Mouse (Mus musculus): ENCODE measurements at regions not wholly inside any gene's neighbourhood (a gene's known extent, or its start where the extent isn't known, plus 50 kb on each side); places are given as distances from the start of the nearest gene placed in this dataset.

DNA sequence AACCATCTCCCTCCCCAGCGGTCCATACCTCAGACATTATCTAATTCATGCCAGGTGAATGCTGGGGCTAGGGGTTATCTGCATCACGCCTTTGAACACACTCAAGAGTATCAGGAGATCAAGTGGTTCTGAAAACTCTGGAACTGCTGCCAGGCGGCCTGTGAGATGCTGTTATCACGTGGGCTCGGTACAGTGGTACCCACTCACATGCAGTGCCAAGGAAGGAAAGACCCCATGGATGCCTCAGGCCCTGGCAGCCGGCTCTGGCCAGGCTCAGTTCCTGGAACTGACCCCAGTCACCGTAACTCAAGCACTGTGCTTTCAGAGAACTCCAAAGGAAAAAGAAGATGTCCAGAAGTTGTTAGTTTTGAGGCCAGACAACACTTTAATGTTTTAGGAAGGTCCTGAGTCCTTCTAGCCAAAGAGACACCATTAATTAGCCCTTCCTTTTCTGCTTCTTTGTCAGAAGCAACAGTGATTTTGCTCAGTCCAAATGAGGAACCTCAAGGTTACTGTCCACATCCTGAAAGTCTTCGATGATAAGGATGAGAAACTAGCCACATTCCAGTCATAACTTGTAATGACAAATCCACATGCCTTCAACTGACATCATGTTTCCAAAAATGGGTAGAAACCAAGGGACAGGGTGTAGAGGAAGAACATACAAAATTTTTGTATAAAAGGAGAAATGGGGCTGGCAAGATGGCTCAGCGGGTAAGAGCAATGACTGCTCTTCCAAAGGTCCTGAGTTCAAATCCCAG is 126.1 kb downstream of the Zbtb18 start:
- ATAC-seq: no peak

DNA sequence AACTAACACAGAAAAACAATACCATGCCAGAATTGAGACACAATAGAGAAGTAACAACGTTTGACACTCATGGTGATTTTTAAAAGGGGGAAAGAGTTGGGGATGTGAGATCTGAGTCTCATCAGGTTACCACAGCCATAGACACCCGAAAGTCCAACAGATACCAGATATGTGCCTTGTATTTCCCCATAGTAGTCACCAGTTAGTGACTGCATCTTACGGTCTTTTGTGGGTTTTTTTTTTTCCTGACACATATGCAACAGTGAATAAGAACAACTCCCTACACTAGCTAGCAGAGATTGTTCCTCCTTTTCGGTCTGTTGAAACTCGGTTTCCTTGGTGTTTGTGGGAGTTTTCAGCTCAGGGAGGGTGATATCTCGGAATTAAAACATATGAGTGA is 127.4 kb downstream of the Zbtb18 start:
- ATAC-seq: no peak

DNA sequence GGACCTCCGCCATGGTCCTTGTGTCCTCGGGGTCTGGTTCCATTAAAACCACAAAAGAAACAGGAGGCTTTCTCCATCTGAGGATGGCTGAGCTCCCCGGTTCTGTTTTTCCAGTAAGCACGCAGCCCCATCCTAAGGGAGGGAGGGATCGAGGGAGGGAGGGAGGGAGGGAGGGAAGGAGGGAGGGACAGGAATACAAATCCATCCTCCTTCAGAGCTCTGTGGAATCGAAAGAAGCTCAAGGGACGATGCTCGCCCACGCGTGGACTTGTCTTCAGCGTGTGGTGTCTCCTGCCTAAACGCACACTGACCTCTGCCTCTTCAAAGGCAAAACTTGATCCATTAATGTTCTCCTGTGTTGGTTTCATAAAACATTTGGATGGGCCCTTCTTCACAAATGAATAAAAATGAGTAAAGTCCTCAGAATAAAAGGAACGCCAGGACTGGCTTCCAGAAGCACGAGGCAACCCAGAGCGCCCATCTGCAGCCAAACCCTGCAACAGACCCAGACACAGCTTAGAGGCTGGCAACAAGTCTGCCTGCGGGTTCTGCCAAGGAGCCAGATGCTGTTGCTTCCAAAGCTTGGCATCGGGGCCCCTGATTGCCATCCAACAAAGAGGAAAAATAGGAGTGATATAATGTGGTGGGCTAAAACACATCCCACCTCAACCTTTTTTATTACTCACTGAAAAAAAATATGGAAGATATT is 131.0 kb downstream of the Zbtb18 start:
- ATAC-seq: no peak

DNA sequence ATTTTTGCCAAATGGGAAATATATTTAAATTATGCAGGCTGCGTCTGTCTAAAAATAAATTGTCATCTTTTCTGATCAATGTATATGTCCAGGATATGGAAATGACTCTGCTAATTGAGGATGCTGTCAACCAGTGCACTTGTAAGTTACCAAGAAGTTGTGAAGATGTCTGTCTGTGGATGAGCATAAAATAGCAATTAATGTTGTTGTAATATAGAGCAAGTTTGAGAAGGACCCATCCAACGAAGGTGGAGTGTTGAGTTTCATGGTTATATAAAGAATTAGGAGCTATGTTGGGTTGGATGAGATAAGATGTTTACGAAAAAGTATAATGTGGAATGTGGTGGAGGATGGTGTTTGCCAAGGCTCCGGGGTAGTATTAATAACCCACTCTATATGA is 131.6 kb downstream of the Zbtb18 start:
- ATAC-seq: no peak

DNA sequence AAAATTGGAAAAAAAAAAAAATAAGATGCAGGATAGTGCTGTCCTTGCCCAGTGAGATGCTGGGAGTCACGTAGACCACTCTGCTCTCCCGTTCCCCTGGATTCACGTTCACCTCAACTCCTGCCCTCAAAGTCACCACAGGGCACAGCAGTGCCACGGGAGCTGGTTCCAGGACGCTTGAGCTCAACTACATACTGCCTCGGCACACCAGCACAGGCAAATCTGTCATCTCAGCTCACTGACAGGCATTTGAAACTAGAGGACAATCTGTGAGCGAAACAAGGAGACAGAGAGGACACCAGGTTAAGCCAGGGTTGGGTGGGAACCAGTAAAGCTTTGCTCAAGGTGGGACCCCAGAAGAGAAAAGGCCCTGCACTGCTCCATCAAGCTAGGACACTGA is 132.2 kb downstream of the Zbtb18 start:
- no peak for ATAC-seq

DNA sequence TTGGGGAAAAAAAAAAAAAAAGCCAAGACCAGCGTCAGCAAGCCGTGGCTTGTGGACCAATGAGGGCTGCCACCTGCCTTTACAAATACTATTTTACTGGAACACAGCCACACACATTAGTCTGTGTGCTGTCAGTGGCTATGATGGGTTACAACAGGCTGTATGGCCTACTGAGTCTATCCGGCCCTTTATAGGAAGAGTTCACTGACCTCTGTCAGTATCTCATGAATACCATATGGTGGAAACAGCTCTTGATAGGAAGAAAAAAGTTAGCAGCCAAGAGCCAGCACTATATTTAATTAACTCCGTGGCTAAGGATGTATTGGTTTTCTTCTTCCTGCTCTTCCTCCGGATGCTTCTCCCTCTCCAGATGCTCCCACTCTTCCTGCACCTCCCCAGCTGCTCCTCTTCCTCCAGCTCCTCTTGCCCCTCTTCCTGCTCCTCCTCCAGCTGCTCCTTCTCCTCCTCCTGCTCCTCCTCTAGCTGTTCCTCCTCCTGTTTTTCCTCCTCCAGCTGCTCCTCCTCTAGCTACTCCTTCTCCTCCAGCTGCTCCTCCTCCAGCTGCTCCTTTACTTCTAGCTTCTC is 142.2 kb downstream of the Zbtb18 start:
- ATAC-seq: no peak

DNA sequence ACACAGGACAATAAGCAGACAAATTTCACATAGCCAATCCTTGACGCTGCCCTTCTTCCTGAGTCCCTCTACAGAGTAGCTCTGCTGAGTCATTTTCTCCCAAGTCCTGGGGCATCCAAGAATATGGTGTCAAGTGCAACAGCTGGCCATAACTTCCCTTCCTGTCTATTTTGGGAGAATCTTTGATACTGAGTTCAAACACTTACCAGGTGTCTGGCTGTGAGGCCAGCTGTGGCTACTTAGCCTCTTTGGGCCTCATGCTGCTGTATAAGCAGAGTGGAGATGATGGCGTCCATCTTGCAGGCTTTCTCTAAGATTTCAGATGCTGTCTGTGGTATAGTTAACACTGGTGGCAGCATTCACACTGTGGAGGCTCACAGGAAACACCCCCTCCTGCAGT is 143.2 kb downstream of the Zbtb18 start:
- ATAC-seq: no peak

DNA sequence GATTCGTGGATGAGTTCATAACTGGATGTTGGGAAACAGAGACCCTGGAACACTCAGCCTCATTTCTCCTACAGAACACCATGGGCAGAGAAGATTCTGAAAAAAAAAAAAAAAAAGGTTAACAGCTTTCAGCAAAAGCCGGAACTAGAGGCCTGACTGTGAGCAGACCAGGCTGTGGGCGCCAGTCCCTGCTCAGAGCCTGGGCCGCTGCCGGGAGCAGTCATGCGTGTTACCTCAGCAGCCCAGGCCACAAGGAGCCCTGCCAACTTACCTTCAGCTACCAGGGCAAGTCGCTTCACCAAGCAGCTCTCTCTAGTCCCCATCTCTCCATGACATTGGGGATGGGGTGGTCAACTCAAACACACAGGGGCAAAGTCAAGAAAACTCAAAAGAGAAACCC is 140.6 kb upstream of the 1700016C15Rik start:
- ATAC-seq: no peak

DNA sequence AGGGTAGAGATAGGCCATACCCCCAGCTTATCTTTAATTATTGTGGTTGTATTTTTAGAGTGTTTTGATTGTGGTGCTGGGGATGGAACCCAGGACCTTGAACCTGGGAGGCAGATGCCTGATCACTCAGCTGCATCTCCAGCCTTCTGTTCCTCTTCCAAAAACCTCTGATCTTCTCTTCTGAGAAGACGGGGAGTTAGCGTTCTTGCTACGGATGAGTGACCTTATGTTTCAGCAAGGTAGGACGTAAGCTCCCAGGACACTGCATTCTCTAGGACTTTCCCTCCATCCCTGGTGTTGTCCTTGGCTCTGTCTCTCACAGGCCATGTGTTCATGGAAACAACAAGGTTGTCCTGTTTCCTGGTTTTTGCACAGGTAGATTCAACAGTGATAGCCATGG is 140.0 kb upstream of the 1700016C15Rik start:
- ATAC-seq: no peak

DNA sequence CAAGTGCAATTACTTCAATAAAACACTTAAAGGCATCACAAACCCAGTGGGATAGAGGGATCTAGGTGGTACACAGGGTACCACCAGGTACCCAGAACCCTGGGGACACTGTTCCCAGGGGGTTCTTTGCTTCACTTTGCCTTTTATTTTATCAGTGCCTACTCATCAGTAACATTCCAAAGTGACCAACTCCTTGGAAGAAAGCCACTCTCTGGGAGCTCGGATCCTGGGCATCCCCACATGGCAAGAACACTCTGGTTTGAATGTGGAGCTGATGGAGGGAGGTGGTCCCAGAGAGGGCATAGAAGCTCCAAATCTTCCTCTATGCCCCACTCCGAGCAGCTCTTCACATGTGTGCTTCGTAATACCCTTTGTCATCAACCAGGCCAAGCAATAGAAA is 137.9 kb upstream of the 1700016C15Rik start:
- no peak for ATAC-seq

DNA sequence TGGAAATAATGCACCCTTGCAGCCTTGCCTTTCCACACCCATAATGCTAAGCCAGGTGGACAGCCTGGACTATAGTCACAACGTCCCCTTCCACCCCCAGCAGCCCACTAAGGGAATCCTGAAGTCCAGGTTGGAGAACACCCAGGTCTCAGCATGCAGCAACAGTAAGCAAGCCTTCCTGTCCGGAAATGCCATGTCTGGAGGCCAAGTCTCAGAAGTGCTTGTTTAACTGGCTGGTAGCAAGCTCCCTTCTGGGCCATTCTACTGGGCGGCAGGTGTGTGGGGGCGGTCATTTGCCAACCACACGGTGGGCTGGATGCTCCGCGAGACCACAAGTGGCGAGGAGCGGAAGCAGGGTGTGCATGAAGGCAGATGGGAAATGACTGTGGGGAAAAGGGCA is 137.3 kb upstream of the 1700016C15Rik start:
- ATAC-seq: no peak

DNA sequence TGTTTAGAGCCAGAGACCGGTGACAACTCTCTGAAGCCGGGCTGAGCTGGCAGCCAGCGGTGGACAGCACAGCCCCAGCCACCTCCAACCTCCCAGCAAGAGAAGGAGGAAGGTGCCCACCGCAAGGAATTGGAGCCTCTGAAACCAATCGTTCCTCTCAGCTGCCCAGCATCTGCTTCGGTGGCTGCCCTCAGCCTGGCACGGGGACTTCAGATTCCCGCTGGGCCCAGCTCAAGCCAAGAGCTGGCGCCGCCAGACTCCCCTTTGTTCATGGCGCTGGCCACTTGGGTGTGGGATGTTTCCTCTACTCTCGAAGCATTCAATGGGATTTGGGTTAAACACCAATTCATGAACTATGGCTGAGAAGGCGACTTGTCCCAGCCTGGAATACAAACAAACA is 135.3 kb upstream of the 1700016C15Rik start:
- no peak for ATAC-seq

DNA sequence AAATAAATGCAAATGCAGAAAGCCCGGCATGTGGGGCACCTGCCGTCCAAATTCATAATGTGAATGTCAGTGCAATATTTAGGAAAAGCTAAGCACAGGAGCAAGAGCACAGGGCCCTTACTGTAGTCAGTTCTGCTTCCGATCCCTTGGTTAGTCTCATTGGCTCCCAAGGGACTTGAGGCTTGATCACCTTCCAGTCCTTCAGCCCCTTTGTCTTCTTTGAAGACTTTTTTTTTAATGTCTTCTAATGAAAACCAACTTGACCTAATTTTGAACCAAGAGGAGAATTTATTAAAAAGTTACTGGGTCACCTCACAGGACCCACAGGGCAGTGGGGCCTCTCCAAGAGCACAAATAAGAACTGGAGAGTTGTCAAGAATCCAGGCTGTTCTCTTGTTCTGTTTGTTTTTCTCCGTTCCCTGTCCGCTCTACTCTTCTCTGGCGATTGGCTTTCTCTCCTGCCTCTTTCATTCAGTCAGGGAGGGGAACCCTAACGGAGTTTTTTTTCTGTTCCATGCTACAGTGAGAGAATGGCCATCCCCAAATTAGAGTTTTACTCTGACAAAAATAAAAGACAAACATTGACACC is 134.2 kb upstream of the 1700016C15Rik start:
- no peak for ATAC-seq

DNA sequence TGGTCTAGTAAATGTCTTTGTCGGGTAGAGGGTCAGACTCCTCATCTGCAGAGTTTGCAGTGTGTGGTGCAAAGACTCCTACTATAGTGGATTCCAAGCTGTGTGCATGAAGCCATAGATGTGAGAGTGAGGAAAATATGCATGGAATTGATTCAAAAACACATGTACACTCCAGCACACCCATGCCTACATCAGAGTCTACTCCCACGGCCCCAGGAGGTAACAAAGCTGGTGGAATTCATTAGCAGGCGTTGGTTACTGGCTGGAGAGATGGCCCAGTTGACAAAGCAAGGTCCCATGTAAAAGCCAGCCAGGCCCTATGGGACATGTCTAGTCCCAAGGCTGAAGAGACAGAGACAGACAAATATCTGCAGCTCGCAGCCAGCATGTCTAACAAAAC is 132.6 kb upstream of the 1700016C15Rik start:
- no peak for ATAC-seq

DNA sequence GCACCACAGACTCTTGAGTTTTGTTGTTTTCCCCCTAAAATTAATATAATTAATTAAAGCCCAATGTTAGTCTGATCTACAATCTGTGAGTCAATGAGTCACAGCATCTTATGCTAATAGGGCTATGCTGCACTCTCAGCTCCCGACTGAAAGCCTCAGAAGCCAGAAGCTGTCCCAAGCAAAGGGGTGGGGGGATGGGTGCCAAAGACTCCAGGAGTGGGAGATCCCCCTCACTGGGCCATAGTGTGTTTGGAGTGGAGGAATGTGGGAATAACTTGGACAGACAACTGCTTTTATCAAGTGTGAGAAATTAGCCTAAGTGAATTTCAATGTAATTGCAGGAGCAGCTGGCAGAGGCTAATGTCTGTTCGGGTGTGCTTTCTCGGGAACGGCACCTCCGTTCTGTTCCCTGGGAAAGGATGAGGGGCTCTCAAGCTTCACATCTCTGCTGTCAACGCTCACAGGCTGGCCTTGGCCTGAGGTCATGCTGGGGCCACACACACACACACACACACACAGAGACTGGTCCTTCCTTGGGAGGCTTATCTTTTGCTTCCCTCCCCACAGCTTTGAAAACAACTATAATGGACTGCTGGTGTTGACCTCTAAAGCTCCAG is 124.2 kb upstream of the 1700016C15Rik start:
- ATAC-seq: no peak

DNA sequence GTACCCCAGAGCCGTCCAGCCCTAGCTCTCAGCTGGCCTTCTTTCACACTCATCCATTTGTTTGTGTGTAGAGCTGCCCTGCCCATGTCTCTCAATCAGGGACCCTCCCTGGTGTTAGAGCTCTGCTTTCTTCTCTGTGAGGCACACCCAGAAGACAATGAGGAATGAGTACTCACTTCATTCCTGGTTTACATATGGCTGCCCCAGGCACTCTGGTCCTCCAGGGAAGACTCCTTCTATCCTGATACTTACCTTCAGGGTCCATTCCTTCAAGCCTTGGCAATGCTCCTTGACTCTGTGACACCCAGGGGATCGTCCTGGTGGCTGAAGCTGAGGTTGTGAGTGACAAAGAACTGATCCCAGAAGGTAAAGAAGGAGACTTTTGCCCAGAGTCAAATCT is 122.0 kb upstream of the 1700016C15Rik start:
- ATAC-seq: no peak

DNA sequence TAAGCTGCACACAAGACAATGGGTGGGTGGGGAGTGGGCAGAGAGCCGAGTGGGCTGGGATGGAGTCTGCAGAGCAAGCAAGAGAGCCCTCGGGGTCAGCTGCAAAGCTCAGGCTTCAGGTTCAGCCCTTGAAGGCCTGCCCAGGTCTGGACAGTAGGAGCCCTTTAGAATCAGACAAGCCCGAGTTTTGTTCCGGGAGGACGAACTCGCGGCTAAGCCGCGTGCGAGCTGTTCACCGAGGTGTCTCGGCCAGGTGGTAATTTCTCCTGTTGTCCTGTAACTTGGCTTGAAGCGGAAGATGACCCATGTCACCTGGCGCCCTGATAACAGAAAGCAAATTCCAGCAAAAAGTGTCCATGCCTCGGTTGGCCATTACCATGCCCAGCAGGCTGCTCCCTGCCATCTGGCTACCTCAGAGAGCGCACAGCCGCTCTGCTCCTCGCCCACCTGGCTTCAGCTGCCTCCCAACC is 121.0 kb upstream of the 1700016C15Rik start:
- no peak for ATAC-seq

DNA sequence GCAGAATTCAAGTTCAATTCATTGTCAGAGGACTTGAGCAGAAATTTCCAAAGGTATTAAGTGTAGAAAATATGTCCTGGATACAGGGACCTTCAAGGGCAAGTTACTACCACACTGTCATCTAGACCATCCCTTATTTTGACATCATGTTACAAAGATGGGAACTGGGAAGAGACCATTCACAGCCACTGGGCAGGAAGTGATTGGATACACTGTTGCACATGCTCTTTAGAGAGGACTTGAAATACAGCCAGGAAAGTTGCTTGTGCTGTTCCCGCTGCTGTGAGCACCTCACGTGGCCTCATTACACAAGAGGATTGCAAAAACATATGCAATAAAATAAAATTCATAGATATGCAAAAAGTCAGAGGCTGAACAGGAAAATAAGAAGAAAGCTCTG is 120.4 kb upstream of the 1700016C15Rik start:
- no peak for ATAC-seq

DNA sequence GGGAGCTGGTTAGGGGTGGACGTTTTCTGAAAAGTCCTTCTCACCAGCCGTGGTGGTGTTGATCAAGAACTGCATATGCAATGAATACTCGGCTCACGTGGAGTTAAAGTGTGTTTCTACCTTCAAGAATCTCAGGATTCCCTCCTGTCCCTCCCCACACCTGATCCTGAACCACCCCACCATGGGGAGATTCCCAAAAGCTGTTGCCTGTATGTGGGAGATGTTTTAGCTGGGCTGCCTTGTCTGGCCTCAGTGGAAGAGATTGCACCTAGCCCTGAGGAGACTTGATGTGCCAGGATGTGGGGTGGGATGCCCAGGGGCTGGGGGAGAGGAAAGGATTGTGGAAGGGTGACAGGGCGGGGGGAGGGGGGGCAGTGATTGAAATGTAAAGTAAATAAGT is 119.9 kb upstream of the 1700016C15Rik start:
- ATAC-seq: no peak

DNA sequence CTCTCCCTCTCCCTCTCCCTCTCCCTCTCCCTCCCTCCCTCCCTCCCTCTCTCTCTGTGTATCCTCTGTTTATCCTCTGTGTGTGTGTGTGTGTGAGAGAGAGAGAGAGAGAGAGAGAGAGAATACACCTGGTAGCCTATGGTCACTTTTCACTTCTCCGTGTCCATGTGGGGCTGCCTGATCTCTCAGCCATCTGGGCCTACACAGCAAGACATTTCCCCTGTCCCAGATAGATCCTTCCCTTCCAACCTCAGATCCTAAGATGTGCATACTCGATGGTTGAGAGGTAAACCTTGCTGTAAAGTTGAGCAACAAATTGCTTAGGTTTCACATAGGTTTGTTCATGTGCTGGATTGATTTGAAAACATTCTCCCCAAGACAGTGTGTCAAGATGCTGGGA is 119.5 kb upstream of the 1700016C15Rik start:
- no peak for ATAC-seq

DNA sequence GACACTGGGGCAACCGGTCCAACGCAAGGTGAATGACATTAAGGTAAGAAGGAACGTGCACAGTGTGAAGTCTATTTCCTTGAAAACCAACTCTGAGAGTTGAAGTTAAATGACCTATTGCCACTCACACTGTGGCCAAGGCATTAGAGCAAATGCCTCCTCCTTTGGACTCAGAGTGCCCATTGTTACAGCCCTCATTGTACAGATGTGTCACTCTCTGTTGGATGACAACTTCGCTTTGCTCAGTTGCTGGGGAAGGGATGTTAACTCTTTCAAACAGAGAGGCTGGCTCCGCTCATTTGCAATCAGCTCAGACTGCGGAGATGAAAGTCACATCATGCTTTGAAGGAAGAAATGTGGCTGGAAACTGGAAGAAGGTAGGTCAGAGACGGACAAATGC is 117.1 kb upstream of the 1700016C15Rik start:
- no peak for ATAC-seq

DNA sequence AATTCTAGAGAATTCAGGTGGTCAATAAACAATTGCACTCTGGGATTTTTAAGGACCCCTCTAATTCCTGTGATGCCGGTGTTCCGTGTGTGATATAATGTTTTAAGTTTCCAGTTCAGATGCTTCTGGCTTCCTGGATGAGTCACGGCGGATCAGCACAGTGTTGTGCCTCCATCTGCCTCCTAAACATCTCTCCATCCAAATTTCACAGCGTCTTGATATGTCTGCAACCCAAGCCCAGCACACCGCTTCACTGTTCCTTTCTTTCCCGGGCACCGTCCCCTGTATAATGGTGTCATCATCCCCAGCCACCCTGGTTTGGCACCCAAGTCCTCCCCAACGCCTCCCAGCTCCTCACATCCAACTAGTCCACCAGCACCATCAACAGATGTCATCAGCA is 114.0 kb upstream of the 1700016C15Rik start:
- no peak for ATAC-seq

Data from CD4-positive, CD25-positive, alpha-beta regulatory T cell, adult 4 months (primary cell).